Mouse (Mus musculus) midbrain, embryonic 12.5 days (tissue): ENCODE measurements around the gene Lpcat3. TPM values are rescaled to one million over a fixed set of nuclear protein-coding genes. Genes with fewer than 3 reads are reported as not detected.

Experiments used
- ATAC-seq: fragments of 200-750 bp; cut with Nextera tagmentation; 2 replicates; pipeline ENCODE4 v1.8.0; 2017; ENCODE audit warnings: low read depth, moderate TSS enrichment, moderate library complexity; ENCODE audit not compliant: low FRiP score
- H3K27ac ChIP-seq: fragments of 300-500 bp; sonication (generic); replicated peaks from 2 replicates; pipeline ENCODE4 v1.5.1; 2016; ENCODE audit warnings: mild to moderate bottlenecking
- H3K27me3 ChIP-seq: fragments of 300-500 bp; sonication (generic); 2 replicates; pipeline ENCODE4 v1.6.1; 2016; ENCODE audit warnings: mild to moderate bottlenecking
- H3K36me3 ChIP-seq: fragments of 300-500 bp; sonication (generic); 2 replicates; pipeline ENCODE4 v1.6.1; 2016
- H3K4me1 ChIP-seq: fragments of 300-500 bp; sonication (generic); 2 replicates; pipeline ENCODE4 v1.6.1; 2016
- H3K4me2 ChIP-seq: fragments of 300-500 bp; sonication (generic); replicated peaks from 2 replicates; pipeline ENCODE4 v1.6.1; 2016; ENCODE audit warnings: mild to moderate bottlenecking, moderate library complexity
- H3K4me3 ChIP-seq: fragments of 300-500 bp; sonication (generic); 2 replicates; pipeline ENCODE4 v1.5.1; 2016; ENCODE audit warnings: mild to moderate bottlenecking
- H3K9ac ChIP-seq: fragments of 300-500 bp; sonication (generic); replicated peaks from 2 replicates; pipeline ENCODE4 v1.6.1; 2016; ENCODE audit warnings: mild to moderate bottlenecking, moderate library complexity
- H3K9me3 ChIP-seq: fragments of 300-500 bp; sonication (generic); 2 replicates; pipeline ENCODE4 v1.6.1; 2016; ENCODE audit warnings: mild to moderate bottlenecking
- WGBS: fragments of 180-500 bp; shearing (Covaris S2); methylation state at CpG from one replicate; pipeline ENCODE4 v1.1.7; 2016; 5-methylcytosine and 5-hydroxymethylcytosine counted together
- microRNA counts: library from miRNA; unstranded; fragments of <30 nt; microRNA quantifications from one replicate; lab custom pipeline; 2017
- microRNA-seq: library from miRNA; unstranded; fragments of <30 nt; microRNA quantifications from one replicate; pipeline ENCODE4, GENCODE M21; 2017
- polyA plus RNA-seq: library from polyadenylated mRNA; unstranded; fragments of >200 nt; fragmentation: Nextera tagmentation; extraction: Ambion mirVana; gene quantifications from 2 replicates; pipeline ENCODE4 v1.2.1, GENCODE M21; 2016

The Lpcat3 gene
- polyA plus RNA-seq, 1 experiment from 2014 or later: 37.9 TPM

DNA sequence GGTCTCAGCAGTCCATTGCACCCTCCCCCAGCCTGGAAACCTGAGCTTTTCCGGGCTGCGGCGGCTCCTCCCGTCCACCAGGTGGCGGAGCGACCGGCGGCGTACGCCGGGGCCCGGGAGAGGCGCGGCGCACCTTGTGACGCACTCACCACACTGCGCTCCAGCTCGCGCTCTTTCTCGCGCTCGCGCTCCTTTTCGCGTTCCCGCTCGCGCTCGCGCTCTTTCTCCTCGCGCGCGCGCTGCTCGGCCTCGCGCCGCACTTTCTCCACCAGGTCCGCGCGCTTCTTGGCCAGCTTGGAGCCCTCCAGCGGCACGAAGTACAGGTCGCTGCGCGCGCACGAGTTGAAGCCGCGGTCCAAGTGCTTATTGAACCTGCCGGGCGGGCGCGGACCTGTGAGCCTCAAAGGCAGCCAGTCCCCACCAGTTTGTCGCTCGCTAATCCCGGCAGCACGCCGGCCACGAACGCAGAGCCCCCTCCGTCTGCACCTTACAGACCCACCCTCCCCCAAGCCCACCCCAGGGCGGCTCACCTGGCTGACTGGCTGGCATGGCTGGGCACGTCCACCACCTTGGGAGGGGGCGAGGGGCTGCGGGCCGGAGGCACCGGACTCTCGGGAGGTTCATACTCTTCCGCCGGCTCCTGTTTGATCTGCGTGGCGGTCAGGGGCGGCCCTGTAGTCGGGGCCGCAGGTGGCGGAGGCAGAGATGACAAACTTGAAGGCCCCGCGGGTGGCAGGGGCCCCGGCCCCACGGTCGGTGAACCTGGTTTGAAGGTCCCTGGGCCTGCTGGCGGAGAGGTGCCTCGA, 82.9 kb downstream of the Lpcat3 start:
- Histone ChIP-seq H3K4me1 (peaks cover 28% of the 10 kb centered on the region), H3K4me3 (peak overlapping the region; percentile 45), H3K36me3 (peaks cover 59% of the 10 kb centered on the region), H3K4me2 (peak overlapping the region; percentile 73), H3K27me3 (no peaks in the 10 kb centered on the region), H3K27ac (peak overlapping the region; percentile 82), H3K9me3 (no peaks in the 10 kb centered on the region), H3K9ac (peak overlapping the region; percentile 75)
- peak; percentile 80 for ATAC-seq
- under 1% methylated on average over 85 of the region's 85 CpGs for WGBS

DNA sequence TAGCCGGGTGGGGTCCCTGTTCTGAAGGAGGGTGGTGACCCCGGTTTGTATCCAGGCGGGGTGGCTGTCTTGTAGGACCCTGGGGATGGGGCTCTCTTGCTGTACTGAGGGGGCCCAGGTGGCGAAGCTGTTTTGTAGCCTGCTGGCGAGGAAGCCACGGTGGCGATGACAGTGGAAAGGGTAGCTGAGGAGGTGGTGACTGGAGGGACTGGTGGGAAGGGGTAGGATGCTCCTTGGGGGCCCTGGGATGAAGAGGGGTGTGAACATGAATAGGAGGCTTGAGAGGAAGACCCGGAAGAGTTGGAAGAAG, 83.4 kb downstream of the Lpcat3 start:
- H3K4me1 ChIP-seq: peaks cover 28% of the 10 kb centered on the region
- H3K9me3 ChIP-seq: no peaks in the 10 kb centered on the region
- peaks cover 59% of the 10 kb centered on the region for H3K36me3 ChIP-seq
- no peaks in the 10 kb centered on the region for H3K27me3 ChIP-seq
- H3K4me3 ChIP-seq: peak overlapping the region; percentile 45
- peak overlapping the region; percentile 73 for H3K4me2 ChIP-seq
- peak overlapping the region; percentile 75 for H3K9ac ChIP-seq
- peak; percentile 10; the same call in 1 of the 2 replicates for ATAC-seq
- 14% methylated on average over 8 of the region's 8 CpGs for WGBS
- peak overlapping the region; percentile 82 for H3K27ac ChIP-seq

DNA sequence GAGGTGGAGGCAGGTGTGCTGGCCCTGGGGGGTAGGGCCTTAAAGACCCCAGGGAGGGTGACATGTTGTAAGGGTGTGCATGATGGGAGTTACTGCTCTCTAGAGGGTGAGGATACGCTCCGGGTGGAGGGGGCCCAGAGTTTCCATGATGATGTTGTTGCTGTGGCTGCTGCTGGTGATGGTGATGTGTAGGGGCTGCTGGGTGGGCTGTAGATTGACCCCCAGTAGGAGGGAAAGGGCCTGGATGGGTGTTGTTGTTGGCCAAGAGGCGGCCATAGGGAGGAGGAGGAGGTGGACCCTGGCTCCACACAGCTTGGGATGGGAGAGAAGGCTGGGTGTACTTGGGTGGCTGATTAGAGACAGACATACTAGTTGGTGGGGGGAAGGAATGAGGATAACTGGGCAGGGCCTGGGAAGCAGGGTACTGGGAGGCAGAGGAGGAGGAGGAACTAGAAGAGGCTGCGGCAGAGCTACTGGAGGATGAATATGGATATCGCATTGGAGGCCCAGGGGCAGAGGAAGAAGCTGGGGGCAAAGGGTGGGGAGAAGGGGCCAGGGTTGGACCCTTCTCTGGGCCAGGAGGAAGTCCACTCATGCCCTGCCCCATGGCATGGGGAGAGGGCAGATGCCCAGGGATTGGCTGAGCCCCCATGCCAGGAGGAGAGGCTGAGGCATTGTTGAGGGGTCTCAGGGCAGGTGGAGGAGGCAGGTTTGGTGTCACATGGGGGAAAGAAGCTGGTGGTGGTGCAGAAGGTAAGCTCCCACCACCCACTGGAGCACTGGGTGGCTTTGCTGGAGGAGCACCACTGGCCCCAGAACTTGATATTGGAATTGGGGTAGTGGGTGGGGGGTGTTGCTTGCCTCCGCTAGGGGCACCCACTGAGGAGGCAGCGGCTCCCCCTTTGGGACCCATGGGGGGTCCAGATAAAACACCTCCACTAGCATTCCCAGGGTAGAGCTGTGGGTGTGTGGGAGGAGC, 84.1 kb downstream of the Lpcat3 start:
- Histone ChIP-seq H3K4me1 (peaks cover 23% of the 10 kb centered on the region), H3K27ac (peak overlapping the region; percentile 82; the same call in 1 of the 2 replicates), H3K27me3 (no peaks in the 10 kb centered on the region), H3K4me2 (peak overlapping the region; percentile 73), H3K36me3 (peaks cover 59% of the 10 kb centered on the region), H3K4me3 (no peak overlapping the region; the same call in 1 of the 2 replicates), H3K9ac (peak overlapping the region; percentile 75), H3K9me3 (no peaks in the 10 kb centered on the region)
- WGBS: 89% methylated on average over 7 of the region's 7 CpGs
- no peak for ATAC-seq

DNA sequence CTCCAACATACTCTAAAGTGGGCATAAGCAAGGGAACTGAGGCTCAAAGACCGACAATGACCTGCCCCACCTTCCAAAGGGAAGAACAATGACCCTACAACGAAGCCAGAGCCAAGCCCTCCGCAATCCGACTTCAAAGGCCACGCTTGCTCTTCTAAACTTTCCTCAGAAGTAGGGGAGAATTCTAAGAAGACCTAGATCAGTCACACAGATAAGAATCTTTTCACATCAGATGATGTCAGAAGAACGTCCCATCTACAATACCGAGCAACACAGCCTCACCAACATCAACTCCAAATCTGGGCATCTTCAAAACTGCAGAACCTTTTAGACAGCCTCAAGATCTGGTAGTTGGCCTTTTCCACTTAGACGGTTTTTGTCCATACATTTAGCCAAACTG, 87.6 kb downstream of the Lpcat3 start:
- no peaks in the 10 kb centered on the region for H3K9me3 ChIP-seq
- no peaks in the 10 kb centered on the region for H3K27me3 ChIP-seq
- WGBS: 86% methylated on average over 8 of the region's 8 CpGs
- H3K9ac ChIP-seq: no peak overlapping the region
- ATAC-seq: no peak
- no peak overlapping the region for H3K4me3 ChIP-seq
- no peak overlapping the region for H3K27ac ChIP-seq
- peaks cover 33% of the 10 kb centered on the region for H3K36me3 ChIP-seq
- peaks cover 36% of the 10 kb centered on the region for H3K4me1 ChIP-seq
- H3K4me2 ChIP-seq: no peak overlapping the region

DNA sequence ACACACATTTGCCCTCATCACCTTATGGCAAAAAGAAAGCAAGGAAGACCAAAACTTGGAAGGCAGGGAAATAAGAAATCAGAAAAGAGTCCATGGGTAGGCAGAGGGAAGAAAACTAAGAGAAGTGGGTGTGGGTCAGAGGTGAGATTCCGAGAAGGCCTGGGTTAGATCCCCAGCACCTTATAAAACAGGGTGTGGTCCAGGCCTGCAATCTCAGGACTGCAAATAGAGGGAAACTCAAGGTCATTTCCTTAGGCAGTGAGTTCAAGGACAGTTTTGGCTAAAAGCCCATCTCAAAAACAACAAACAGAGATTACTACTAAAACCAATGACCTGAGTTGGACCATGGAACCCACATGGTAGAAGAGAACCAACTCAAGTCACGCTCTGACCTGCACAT, 91.0 kb downstream of the Lpcat3 start:
- Histone ChIP-seq H3K9me3 (no peaks in the 10 kb centered on the region), H3K27me3 (no peaks in the 10 kb centered on the region), H3K27ac (no peak overlapping the region), H3K4me3 (no peak overlapping the region), H3K36me3 (peaks cover 11% of the 10 kb centered on the region), H3K4me1 (peaks cover 46% of the 10 kb centered on the region), H3K4me2 (no peak overlapping the region), H3K9ac (no peak overlapping the region)
- ATAC-seq: no peak
- 97% methylated on average over 2 of the region's 2 CpGs for WGBS

MicroRNAs within 50 kb of the gene (microRNA counts, 519-probe panel; counts per million panel counts)
- microRNA mmu-miR-141 (lab: Ali Mortazavi, UCI) (not detected), microRNA mmu-miR-200c (lab: Ali Mortazavi, UCI) (not detected)

Small RNAs within 50 kb of the gene (microRNA-seq; reads per million reads assigned to microRNA genes)
- gene Mir141 (26.9 reads per million, percentile 37 among the genes with 10 or more reads in this experiment), gene Mir200c (174 reads per million, percentile 60 among the genes with 10 or more reads in this experiment)

Other genes starting within 250 kb of the Lpcat3 start
- gene Pex5, start 248.0 kb upstream of the Lpcat3 start, polyA plus RNA-seq: 64.7 and 68.1 TPM in 2 replicates
- 32.4 and 33.1 TPM in 2 replicates for gene Clstn3, start 198.2 kb upstream of the Lpcat3 start, polyA plus RNA-seq
- gene C1rl, start 169.9 kb upstream of the Lpcat3 start, polyA plus RNA-seq: 0.17 and 0.29 TPM in 2 replicates
- gene C1ra, start 150.6 kb upstream of the Lpcat3 start, polyA plus RNA-seq: 0.11 and 0.22 TPM in 2 replicates
- 0.43 and 0.80 TPM in 2 replicates for gene C1s1, start 120.7 kb upstream of the Lpcat3 start, polyA plus RNA-seq
- not detected in 2 replicates for gene C1rb, start 92.7 kb upstream of the Lpcat3 start, polyA plus RNA-seq
- 0.21 TPM in 1 of 2 replicates, not detected in the other for gene C1s2, start 26.9 kb upstream of the Lpcat3 start, polyA plus RNA-seq
- gene Emg1, start 49.2 kb downstream of the Lpcat3 start, polyA plus RNA-seq: 161 and 170 TPM in 2 replicates
- 308 and 315 TPM in 2 replicates for gene Phb2, start 49.3 kb downstream of the Lpcat3 start, polyA plus RNA-seq
- gene Ptpn6, start 75.7 kb downstream of the Lpcat3 start, polyA plus RNA-seq: 5.2 and 5.6 TPM in 2 replicates
- 523 and 554 TPM in 2 replicates for gene Grcc10, start 78.3 kb downstream of the Lpcat3 start, polyA plus RNA-seq
- not detected in 2 replicates for gene Gm45234, start 93.0 kb downstream of the Lpcat3 start, polyA plus RNA-seq
- gene Atn1, start 93.5 kb downstream of the Lpcat3 start, polyA plus RNA-seq: 15.6 and 18.0 TPM in 2 replicates
- gene Eno2, start 106.6 kb downstream of the Lpcat3 start, polyA plus RNA-seq: 9.0 and 9.4 TPM in 2 replicates
- gene Lrrc23, start 116.7 kb downstream of the Lpcat3 start, polyA plus RNA-seq: 2.3 and 4.6 TPM in 2 replicates
- 8.1 and 8.6 TPM in 2 replicates for gene Spsb2, start 145.6 kb downstream of the Lpcat3 start, polyA plus RNA-seq
- gene Tpi1, start 151.3 kb downstream of the Lpcat3 start, polyA plus RNA-seq: 423 and 428 TPM in 2 replicates
- 213 and 214 TPM in 2 replicates for gene Usp5, start 166.5 kb downstream of the Lpcat3 start, polyA plus RNA-seq
- gene Cdca3, start 166.5 kb downstream of the Lpcat3 start, polyA plus RNA-seq: 168 and 169 TPM in 2 replicates
- 5.5 TPM in 2 replicates for gene Gnb3, start 177.2 kb downstream of the Lpcat3 start, polyA plus RNA-seq
- 21.4 and 25.6 TPM in 2 replicates for gene P3h3, start 194.7 kb downstream of the Lpcat3 start, polyA plus RNA-seq
- gene Gpr162, start 201.0 kb downstream of the Lpcat3 start, polyA plus RNA-seq: 11.8 and 11.9 TPM in 2 replicates
- gene Cd4, start 225.2 kb downstream of the Lpcat3 start, polyA plus RNA-seq: 0.20 TPM in 1 of 2 replicates, not detected in the other
- gene Lag3, start 248.7 kb downstream of the Lpcat3 start, polyA plus RNA-seq: 1.9 and 3.1 TPM in 2 replicates